ENCODE assay signal across 25 mouse cellular contexts in the genomic region with DNA sequence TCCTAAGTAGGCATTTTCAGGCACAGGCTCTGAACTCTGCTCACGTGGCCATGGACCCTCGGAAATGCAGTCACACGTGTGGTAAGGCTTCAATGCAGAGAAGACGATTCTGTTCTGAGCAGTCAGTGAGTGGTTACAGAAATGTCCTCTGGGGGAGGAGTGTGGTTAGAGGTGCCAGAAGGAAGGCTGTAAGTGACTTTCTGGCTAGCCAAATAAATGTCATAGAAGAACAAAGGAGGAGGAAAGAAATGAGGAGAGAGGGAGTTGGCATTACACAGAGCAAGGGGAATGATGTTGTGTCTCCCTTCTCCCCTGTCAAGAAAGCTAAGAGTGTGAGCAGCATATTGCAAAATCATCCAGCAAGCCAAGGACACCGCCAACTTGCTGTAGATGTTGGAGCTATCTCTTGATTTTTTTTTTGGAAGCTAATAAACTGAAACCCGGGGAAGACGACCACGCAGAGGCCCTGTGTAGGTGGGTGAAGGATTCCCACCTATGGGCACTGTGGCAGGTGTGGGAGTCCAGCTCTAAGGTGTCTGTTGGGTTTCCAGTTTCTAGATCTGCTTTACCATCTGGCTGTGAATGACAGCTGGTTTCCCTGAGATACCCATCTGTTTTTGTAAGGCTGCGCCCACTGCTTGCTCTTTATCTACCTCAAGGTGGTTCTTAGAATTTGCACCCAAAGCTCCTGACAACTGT. TPM values are rescaled to one million over a fixed set of nuclear protein-coding genes. Genes with fewer than 3 reads are reported as not detected.
DNase-seq lines count a peak whose midpoint lies in the region.
"Had no signal": no experiment of that assay in that cellular context is flagged by ENCODE, and none has a peak within 500 bp of the region (broad histone marks: within the 10 kb centered on the region; RNA-seq: fewer than 3 reads in every experiment).

No protein-coding gene starts in this region.

- intact Hi-C loops in left cerebral cortex, postnatal 10 days (cut with DNase I), result loop anchor here (10.0 kb wide), 2 partner anchors 935 to 995 kb away; a partner anchor contains a TSS
- intact Hi-C loops in left cerebral cortex, postnatal 14 days (cut with DNase I), result loop anchor here (10.0 kb wide), 1 partner anchor 995 kb away; no protein-coding TSS in a partner anchor

- DNase-seq in left cerebral cortex, adult 11 months (ENCODE audit: low spot score), result peak; percentile 48
- DNase-seq in left cerebral cortex, postnatal 10 days (ENCODE audit: extremely low spot score in 1 of 2, low spot score in 2 of 2), result no peak
- DNase-seq in right cerebral cortex, adult 2 months (ENCODE audit: low spot score in 2 of 2), result peak; percentile 65 to 72
- DNase-seq in right cerebral cortex, postnatal 14 days, result no peak
- peak; percentile 7 to 42 for DNase-seq in left cerebral cortex, postnatal 14 days (ENCODE audit: low spot score in 2 of 2)
- no peak for DNase-seq in adrenal gland, adult 2 months
- no peak for DNase-seq in urinary bladder, postnatal 25 days (ENCODE audit: low spot score)
- DNase-seq: B cell, adult 2 months; cerebellum, postnatal 10 days; embryo, embryonic 11 days; kidney, adult 2 months; kidney, postnatal 25 days; thymus, postnatal 4 days had no signal

RNA-seq across cellular contexts. Expression of a gene that starts 48.5 kb away (rescaled TPM):
- total RNA-seq in left cerebral cortex, postnatal 10 days (2021), result under 1 TPM in 1 of 2 experiments, not detected in 1; 0.21 TPM
- total RNA-seq in left cerebral cortex, postnatal 14 days (2021), result under 1 TPM; 0.21 to 0.31 TPM
- total RNA-seq in adrenal gland, adult 2 months (2021), result not detected
- polyA plus RNA-seq in adrenal gland, adult 2 months (2012; rRNA removed), result not detected in 2 replicates
- total RNA-seq: adrenal gland, postnatal 4 days; gastrocnemius, adult 18-20 months; hematopoietic stem cell, adult 5-6 weeks had no signal
- polyA plus RNA-seq: forebrain, embryonic 11.5 days; gonadal fat pad, adult 2 months; heart, embryonic 13.5 days; kidney, adult 2 months; limb, embryonic 10.5 days; liver, embryonic 11.5 days; midbrain, embryonic 12.5 days; neural tube, embryonic 13.5 days; Patski; small intestine, adult 2 months had no signal

Comparison
In these comparisons a context has a peak if more than half of its experiments do, and no peak if none do; other contexts are left out.
1. DNase-seq: peak in left cerebral cortex, adult 11 months (single experiment), right cerebral cortex, adult 2 months (2 of 2) and left cerebral cortex, postnatal 14 days (2 of 2); none in left cerebral cortex, postnatal 10 days (0 of 2), right cerebral cortex, postnatal 14 days (single experiment), adrenal gland, adult 2 months (single experiment) and urinary bladder, postnatal 25 days (single experiment).